Comparison of ENCODE assay signal across 18 mouse cellular contexts in the genomic region with DNA sequence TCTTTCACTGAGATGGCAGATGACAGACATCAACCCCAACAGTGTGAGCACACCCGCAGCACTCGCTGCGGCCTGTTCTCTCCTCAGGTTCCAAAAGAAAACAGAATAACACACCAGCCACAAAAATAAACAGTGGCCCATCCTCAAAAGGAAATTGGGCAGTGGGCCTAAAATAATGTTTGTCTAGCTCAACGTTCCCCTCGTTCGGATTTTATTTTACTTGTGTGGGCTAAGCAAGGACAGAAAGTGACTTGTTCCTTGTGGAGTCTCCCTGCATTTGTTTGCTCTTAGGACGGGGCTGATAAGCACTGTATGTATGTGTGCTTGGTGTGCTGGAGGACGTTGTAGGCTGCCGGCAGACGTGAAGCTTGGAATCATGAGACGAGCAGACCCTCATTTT. TPM values are rescaled to one million over a fixed set of nuclear protein-coding genes. Genes with fewer than 3 reads are reported as not detected.
DNase-seq lines count a peak whose midpoint lies in the region; ATAC-seq and TF ChIP-seq lines count a peak whose summit lies in the region.
"Had no signal": no experiment of that assay in that cellular context is flagged by ENCODE, and none has a peak within 500 bp of the region (broad histone marks: within the 10 kb centered on the region; RNA-seq: fewer than 3 reads in every experiment).

No protein-coding gene starts in this region.

- H3K4me3 ChIP-seq in kidney, embryonic 14.5 days (ENCODE audit: low read length), result no peak overlapping the region
- H3K4me3 ChIP-seq in neural tube, embryonic 15.5 days (replicated peaks), result no peak overlapping the region
- no peak overlapping the region for H3K4me3 ChIP-seq in heart, embryonic 16.5 days (ENCODE audit: low read length)
- no peak overlapping the region for H3K4me3 ChIP-seq in stomach, postnatal 0 days (ENCODE audit: low read depth, low read length)
- H3K4me3 ChIP-seq: gastrocnemius, adult 2 months; hindbrain, embryonic 10.5 days; midbrain, embryonic 13.5 days; neural tube, embryonic 13.5 days had no signal

- H3K4me1 ChIP-seq in kidney, embryonic 14.5 days (ENCODE audit: control insufficient read depth, insufficient read depth, low read length), result peaks cover 26% of the 10 kb centered on the region
- H3K4me1 ChIP-seq in neural tube, embryonic 15.5 days, result peaks cover 12% of the 10 kb centered on the region; the same call in 1 of the 2 replicates
- peaks cover 19% of the 10 kb centered on the region for H3K4me1 ChIP-seq in heart, embryonic 16.5 days (ENCODE audit: control insufficient read depth, insufficient read depth, low read length)
- H3K4me1 ChIP-seq in stomach, postnatal 0 days (replicated peaks; ENCODE audit: control insufficient read depth, insufficient read depth), result peaks cover 5% of the 10 kb centered on the region

- WGBS in kidney, embryonic 14.5 days, result 20% methylated on average over 11 of the region's 11 CpGs
- 82% methylated on average over 11 of the region's 11 CpGs for WGBS in neural tube, embryonic 15.5 days
- 42% methylated on average over 11 of the region's 11 CpGs for WGBS in heart, embryonic 16.5 days
- WGBS in stomach, postnatal 0 days, result 33% methylated on average over 11 of the region's 11 CpGs

- DNase-seq in kidney, postnatal 4 days, result no peak
- DNase-seq in neural tube, embryonic 10.5 days (ENCODE audit: extremely low spot score, low spot score), result peak; percentile 19
- no peak for DNase-seq in stomach, postnatal 0 days (ENCODE audit: low spot score)
- DNase-seq in layer of hippocampus, adult 18-20 months (ENCODE audit: low spot score in 2 of 2), result no peak
- no peak for DNase-seq in yolk sac, embryonic 10.5 days (ENCODE audit: low spot score)
- DNase-seq: cerebellum, postnatal 36 days; gastrocnemius, adult 2 months; retina, postnatal 1 day; spleen, adult 18-20 months; thymus, postnatal 25 days had no signal

- no peaks in the 10 kb centered on the region; the same call in 1 of the 2 replicates for H3K27me3 ChIP-seq in kidney, embryonic 14.5 days (ENCODE audit: control insufficient read depth, insufficient read depth, low read length)
- H3K27me3 ChIP-seq in neural tube, embryonic 15.5 days (replicated peaks), result no peaks in the 10 kb centered on the region
- H3K27me3 ChIP-seq in heart, embryonic 16.5 days (ENCODE audit: control insufficient read depth, insufficient read depth, low read length), result no peaks in the 10 kb centered on the region
- H3K27me3 ChIP-seq in stomach, postnatal 0 days (ENCODE audit: control insufficient read depth, insufficient read depth, low read length), result no peaks in the 10 kb centered on the region
- H3K27me3 ChIP-seq: midbrain, embryonic 13.5 days; neural tube, embryonic 13.5 days had no signal

- H3K9me3 ChIP-seq in kidney, embryonic 14.5 days (ENCODE audit: control insufficient read depth, low read length), result no peaks in the 10 kb centered on the region
- no peaks in the 10 kb centered on the region for H3K9me3 ChIP-seq in neural tube, embryonic 15.5 days (replicated peaks)
- H3K9me3 ChIP-seq in heart, embryonic 16.5 days (replicated peaks; ENCODE audit: control insufficient read depth, low read length), result no peaks in the 10 kb centered on the region; the same call in 1 of the 2 replicates
- no peaks in the 10 kb centered on the region for H3K9me3 ChIP-seq in stomach, postnatal 0 days (ENCODE audit: control insufficient read depth, low read length)
- H3K9me3 ChIP-seq: hindbrain, embryonic 10.5 days; midbrain, embryonic 13.5 days; neural tube, embryonic 13.5 days had no signal

- TF ChIP-seq EP300 in stomach, postnatal 0 days (optimal IDR thresholded peaks at IDR 0.05), result no peak

- 0 out of 2 replicates have a peak overlapping the region, but pooled peaks have one; percentile 3 for H3K4me2 ChIP-seq in kidney, embryonic 14.5 days (replicated peaks; ENCODE audit: low read depth, low read length)
- no peak overlapping the region for H3K4me2 ChIP-seq in neural tube, embryonic 15.5 days
- no peak overlapping the region for H3K4me2 ChIP-seq in heart, embryonic 16.5 days (ENCODE audit: low read depth, low read length)
- no peak overlapping the region for H3K4me2 ChIP-seq in stomach, postnatal 0 days (replicated peaks; ENCODE audit: low read depth)
- H3K4me2 ChIP-seq: midbrain, embryonic 13.5 days; neural tube, embryonic 13.5 days had no signal

- H3K36me3 ChIP-seq in kidney, embryonic 14.5 days (ENCODE audit: control insufficient read depth, insufficient read depth, low read length), result no peaks in the 10 kb centered on the region
- H3K36me3 ChIP-seq in neural tube, embryonic 15.5 days, result no peaks in the 10 kb centered on the region
- no peaks in the 10 kb centered on the region for H3K36me3 ChIP-seq in heart, embryonic 16.5 days (ENCODE audit: control insufficient read depth, insufficient read depth)
- H3K36me3 ChIP-seq in stomach, postnatal 0 days (ENCODE audit: control insufficient read depth, insufficient read depth, low read length), result no peaks in the 10 kb centered on the region
- H3K36me3 ChIP-seq: hindbrain, embryonic 10.5 days; midbrain, embryonic 13.5 days; neural tube, embryonic 13.5 days had no signal

- TF ChIP-seq CTCF in stomach, postnatal 0 days (IDR thresholded peaks at IDR 0.05; ENCODE audit: low read depth), result no peak

- no peak overlapping the region for H3K9ac ChIP-seq in kidney, embryonic 14.5 days (ENCODE audit: low read depth, low read length)
- no peak overlapping the region for H3K9ac ChIP-seq in neural tube, embryonic 15.5 days (replicated peaks)
- no peak overlapping the region for H3K9ac ChIP-seq in heart, embryonic 16.5 days (ENCODE audit: low read length)
- no peak overlapping the region for H3K9ac ChIP-seq in stomach, postnatal 0 days (ENCODE audit: low read length)
- H3K9ac ChIP-seq: midbrain, embryonic 13.5 days; neural tube, embryonic 13.5 days had no signal

- H3K27ac ChIP-seq in kidney, embryonic 14.5 days (ENCODE audit: low read depth, low read length), result no peak overlapping the region
- H3K27ac ChIP-seq in neural tube, embryonic 15.5 days (replicated peaks), result no peak overlapping the region
- peak overlapping the region; percentile 45 for H3K27ac ChIP-seq in heart, embryonic 16.5 days (ENCODE audit: low read length)
- H3K27ac ChIP-seq in stomach, postnatal 0 days (replicated peaks), result no peak overlapping the region
- H3K27ac ChIP-seq: hindbrain, embryonic 10.5 days; midbrain, embryonic 13.5 days; neural tube, embryonic 13.5 days had no signal

- no peak for ATAC-seq in kidney, embryonic 14.5 days (ENCODE audit: low FRiP score, low TSS enrichment)
- ATAC-seq in neural tube, embryonic 15.5 days (ENCODE audit: low FRiP score), result no peak
- ATAC-seq in heart, embryonic 16.5 days (replicated peaks; ENCODE audit: extremely low read depth, insufficient read depth, low FRiP score), result peak; percentile 33; the same call in 1 of the 2 replicates
- peak; percentile 49; the same call in 1 of the 2 replicates for ATAC-seq in stomach, postnatal 0 days (ENCODE audit: low FRiP score, low TSS enrichment)
- ATAC-seq: forebrain, embryonic 14.5 days; inflammation-experienced regulatory T-cells, adult 6 months; midbrain, embryonic 13.5 days had no signal

RNA-seq across cellular contexts. Expression of a gene that starts 46.2 kb away (rescaled TPM):
- 6.2 and 6.4 TPM in 2 replicates for polyA plus RNA-seq in kidney, embryonic 14.5 days (2014; fragmentation: Nextera tagmentation; extraction: Ambion mirVana)
- 1.0 and 1.6 TPM in 2 replicates for polyA plus RNA-seq in neural tube, embryonic 15.5 days (2015; fragmentation: Nextera tagmentation; extraction: Ambion mirVana)
- polyA plus RNA-seq in heart, embryonic 16.5 days (2015; fragmentation: Nextera tagmentation; extraction: Ambion mirVana), result 14.4 and 15.1 TPM in 2 replicates
- polyA plus RNA-seq in stomach, postnatal 0 days (2015; fragmentation: Nextera tagmentation; extraction: Ambion mirVana), result 6.9 and 8.2 TPM in 2 replicates
- total RNA-seq in layer of hippocampus, adult 18-20 months (2021), result 1 to 10 TPM in 1 of 2 experiments, under 1 TPM in 1; 0.74 to 1.0 TPM

Comparison
In these comparisons a context has a peak if more than half of its experiments do, and no peak if none do; other contexts are left out.
1. ATAC-seq: peak in heart, embryonic 16.5 days (single experiment) and stomach, postnatal 0 days (single experiment); none in kidney, embryonic 14.5 days (single experiment) and neural tube, embryonic 15.5 days (single experiment).